Mouse (Mus musculus) large intestine, adult 2 months (tissue): ENCODE results near the gene Zmym3. TPM values are rescaled to one million over a fixed set of nuclear protein-coding genes. Genes with fewer than 3 reads are reported as not detected.
"Not testable (repeated sequence)": the region's sequence is repeated elsewhere in the genome, so short reads cannot be mapped to it uniquely, and the experiment has no call there.

ENCODE experiments used
- DNase-seq: peaks from one replicate; pipeline ENCODE4 v3.0.0-alpha.2; 2012; ENCODE audit warnings: low read depth, low spot score
- WGBS: fragments of 180-500 bp; shearing (Covaris S2); methylation state at CpG from one replicate; pipeline ENCODE4 v1.1.7; 2018; 5-methylcytosine and 5-hydroxymethylcytosine counted together
- polyA plus RNA-seq: library from polyadenylated mRNA; depleted of rRNA; stranded (reverse); fragments of >200 nt; gene quantifications from 2 replicates; pipeline ENCODE4 v1.2.3, GENCODE M21; 2012; rRNA removed

The Zmym3 gene
- polyA plus RNA-seq, 1 experiment, result 10.2 TPM

GRCm38 (mm10) chrX:101377076-101377475, 43.6 kb downstream of the Zmym3 start:
- DNase-seq, result peak; percentile 53
- 26% methylated on average over 4 of the region's 4 CpGs for WGBS

- DNase-seq, result no peak
- WGBS, result 33% methylated on average over 7 of the region's 7 CpGs
These were observed 44.3 kb downstream of the Zmym3 start, which contains the start of gene Gjb1 for GRCm38 (mm10) chrX:101376190-101376968. TSS of gene Gjb1 (plus strand) at chrX:101376378.

GRCm38 (mm10) chrX:101372946-101373345, 47.7 kb downstream of the Zmym3 start:
- no peak for DNase-seq
- WGBS, result 88% methylated on average over 5 of the region's 5 CpGs

- no peak for DNase-seq
- WGBS, result 54% methylated on average over 3 of the region's 3 CpGs
These were observed 50.1 kb downstream of the Zmym3 start for GRCm38 (mm10) chrX:101370573-101370972.

GRCm38 (mm10) chrX:101369001-101369400, 51.6 kb downstream of the Zmym3 start:
- WGBS, result 63% methylated on average over 7 of the region's 7 CpGs
- no peak for DNase-seq

- 61% methylated on average over 4 of the region's 4 CpGs for WGBS
- DNase-seq, result not testable (repeated sequence)
These were observed 61.7 kb downstream of the Zmym3 start for GRCm38 (mm10) chrX:101358902-101359301.

Other genes with a start within 250 kb of the Zmym3 start
- 18.2 and 19.2 TPM in 2 replicates for gene Snx12, start 198.3 kb downstream of the Zmym3 start, polyA plus RNA-seq
- 18.2 and 22.2 TPM in 2 replicates for gene Foxo4, start 166.3 kb downstream of the Zmym3 start, polyA plus RNA-seq
- gene Gm614, start 156.9 kb downstream of the Zmym3 start, polyA plus RNA-seq, result not detected in 2 replicates
- 23.9 and 24.0 TPM in 2 replicates for gene Il2rg, start 152.6 kb downstream of the Zmym3 start, polyA plus RNA-seq
- not detected in 2 replicates for gene Gm20489, start 151.8 kb downstream of the Zmym3 start, polyA plus RNA-seq
- gene Med12, start 146.8 kb downstream of the Zmym3 start, polyA plus RNA-seq, result 56.7 and 77.4 TPM in 2 replicates
- gene Nlgn3, start 121.7 kb downstream of the Zmym3 start, polyA plus RNA-seq, result 0.10 and 0.26 TPM in 2 replicates
- 88.4 and 102 TPM in 2 replicates for gene Gjb1, start 44.5 kb downstream of the Zmym3 start, polyA plus RNA-seq
- gene Nono, start 8.5 kb upstream of the Zmym3 start, polyA plus RNA-seq, result 89.2 and 104 TPM in 2 replicates
- 0.86 and 1.2 TPM in 2 replicates for gene Itgb1bp2, start 28.2 kb upstream of the Zmym3 start, polyA plus RNA-seq
- gene Taf1, start 111.9 kb upstream of the Zmym3 start, polyA plus RNA-seq, result 3.0 and 5.0 TPM in 2 replicates
- 29.8 and 77.5 TPM in 2 replicates for gene Ogt, start 219.2 kb upstream of the Zmym3 start, polyA plus RNA-seq